Mouse (Mus musculus): Measurements from ENCODE around the gene Lrrc74b. TPM values are rescaled to one million over a fixed set of nuclear protein-coding genes. Genes with fewer than 3 reads are reported as not detected.
"Not testable (repeated sequence)": the region's sequence is repeated elsewhere in the genome, so short reads cannot be mapped to it uniquely, and the experiment has no call there.

Lrrc74b gene
- polyA plus RNA-seq, 1 experiment from 2014 or later: not detected

DNA sequence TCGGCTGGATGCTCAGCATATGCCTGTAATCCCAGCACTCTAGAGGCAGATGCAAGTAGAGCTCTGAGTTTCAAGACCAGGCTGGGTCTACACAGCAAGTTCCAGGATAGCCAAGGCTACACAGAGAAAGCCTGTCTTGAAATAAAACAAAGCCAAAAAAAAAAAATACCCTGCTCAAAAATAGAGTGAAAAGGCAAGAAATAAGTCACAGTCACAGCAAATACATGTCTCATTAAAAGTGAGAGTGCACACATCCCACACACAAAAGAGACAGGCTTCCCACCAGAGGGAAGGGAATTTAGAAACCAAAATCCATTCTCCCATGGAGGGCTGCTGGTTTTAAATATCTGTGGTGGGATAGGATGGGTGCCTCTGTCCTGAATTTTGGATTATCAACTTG, 2.5 kb upstream of the Lrrc74b start:
- WGBS: 4% methylated on average over 1 of the region's 1 CpGs
- H3K9me3 ChIP-seq: no peaks in the 10 kb centered on the region
- H3K9ac ChIP-seq: no peak overlapping the region

DNA sequence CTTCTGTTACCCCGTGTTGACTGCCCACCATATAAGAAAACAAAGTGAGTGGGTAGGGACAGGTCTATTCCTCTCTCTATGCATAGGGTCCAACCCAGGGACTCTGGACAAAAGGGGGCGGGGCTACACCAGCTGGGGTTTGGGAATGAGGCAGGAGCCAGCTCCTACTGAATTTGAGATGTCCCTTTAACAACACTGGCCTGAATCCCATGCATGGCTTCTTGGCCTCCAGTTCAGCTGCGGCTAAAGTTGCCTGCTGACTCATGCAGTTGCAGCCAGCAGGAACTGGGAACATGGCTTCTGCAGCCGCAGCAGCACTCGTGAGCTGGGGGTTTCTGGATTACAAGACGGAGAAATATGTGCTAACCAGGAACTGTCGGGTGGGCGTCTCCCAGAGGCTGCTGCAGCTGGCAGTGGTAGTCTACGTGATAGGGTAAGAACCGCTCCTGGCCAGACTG, 733 bp upstream of the Lrrc74b start, which contains the start of gene P2rx6:
TSS of gene P2rx6 (plus strand) at position 135 of the 458 bp plus-strand sequence.
- WGBS: 2% methylated on average over 10 of the region's 10 CpGs
- ATAC-seq (ENCODE audit: low FRiP score, low read depth): peak; percentile 64
- Histone ChIP-seq H3K4me3 (peak within 1 kb of the TSS; percentile 32), H3K9ac (peak within 1 kb of the TSS; percentile 56), H3K4me2 (replicated peaks) (peak within 1 kb of the TSS; percentile 63), H3K27me3 (peaks cover 35% of the 10 kb centered on the region), H3K4me1 (peaks cover 38% of the 10 kb centered on the region), H3K27ac (no peak within 1 kb of the TSS), H3K36me3 (no peaks in the 10 kb centered on the region), H3K9me3 (no peaks in the 10 kb centered on the region)

More for the DNA sequence above, 2.5 kb upstream of the Lrrc74b start:
- Histone ChIP-seq H3K4me3 (no peak overlapping the region), H3K36me3 (no peaks in the 10 kb centered on the region), H3K4me1 (peaks cover 32% of the 10 kb centered on the region), H3K27ac (no peak overlapping the region), H3K27me3 (peaks cover 45% of the 10 kb centered on the region), H3K4me2 (replicated peaks) (no peak overlapping the region)
- ATAC-seq (ENCODE audit: low FRiP score, low read depth): no peak

DNA sequence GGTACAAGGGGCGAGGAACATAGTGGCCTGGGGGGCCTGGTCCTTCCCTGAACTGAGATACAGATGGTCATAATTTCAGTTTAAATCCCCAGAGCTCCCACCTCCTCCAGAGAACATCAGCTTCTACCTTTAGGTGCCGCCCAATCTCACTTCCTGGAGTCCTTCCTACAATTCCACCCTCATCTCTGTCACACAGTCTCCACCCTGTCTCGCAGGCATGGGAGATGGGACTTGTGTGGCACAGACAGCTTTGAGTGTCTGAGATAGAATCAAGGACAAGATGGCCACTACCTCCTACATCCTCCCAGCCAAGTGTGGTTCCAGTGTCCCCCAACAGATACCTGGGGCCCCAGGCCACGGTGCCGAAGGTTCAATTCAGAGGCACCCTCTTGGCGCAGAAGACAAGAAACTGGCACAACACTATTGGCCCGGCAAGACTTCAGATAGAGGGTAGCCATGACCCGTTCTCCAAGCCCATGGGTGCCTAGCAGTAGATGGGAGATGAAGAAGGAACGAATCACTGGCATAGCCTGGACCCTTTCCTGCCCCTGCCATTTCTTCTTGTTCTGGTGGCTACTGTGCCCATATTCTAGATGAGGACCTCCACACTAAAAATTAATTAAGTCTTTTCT, 1.5 kb downstream of the Lrrc74b start:
- H3K27ac ChIP-seq: no peak overlapping the region
- ATAC-seq (ENCODE audit: low FRiP score, low read depth): no peak

DNA sequence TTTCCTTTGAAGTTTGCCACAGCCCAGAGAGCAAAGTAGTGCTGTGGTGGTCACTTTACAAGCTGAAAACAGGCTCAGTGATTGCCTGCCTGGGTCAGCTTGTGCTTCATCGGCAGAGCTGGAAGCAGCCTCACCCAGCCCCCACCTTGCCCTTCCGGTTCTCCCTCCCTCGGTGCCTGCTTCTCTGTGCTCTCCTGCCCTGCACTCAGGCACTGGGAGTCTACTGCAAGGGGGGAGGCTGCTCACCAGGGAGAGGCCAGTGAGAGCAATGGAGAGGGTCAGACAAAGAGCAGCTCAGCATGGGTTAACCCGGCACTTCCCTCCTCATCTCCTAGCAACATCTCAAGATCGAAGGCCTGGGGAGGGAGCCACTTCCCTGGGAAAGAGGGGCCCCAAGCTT, 2.2 kb downstream of the Lrrc74b start:
- H3K9ac ChIP-seq: no peak overlapping the region
- H3K27ac ChIP-seq: no peak overlapping the region
- H3K9me3 ChIP-seq: no peaks in the 10 kb centered on the region
- 2% methylated on average over 5 of the region's 5 CpGs for WGBS
- no peak overlapping the region for H3K4me3 ChIP-seq
- ATAC-seq (ENCODE audit: low FRiP score, low read depth): no peak
- H3K4me2 ChIP-seq (replicated peaks): peak overlapping the region; percentile 28; the same call in 1 of the 2 replicates
- H3K27me3 ChIP-seq: peaks cover 27% of the 10 kb centered on the region
- H3K4me1 ChIP-seq: peaks cover 51% of the 10 kb centered on the region
- no peaks in the 10 kb centered on the region for H3K36me3 ChIP-seq

More for the DNA sequence above, 1.5 kb downstream of the Lrrc74b start:
- Histone ChIP-seq H3K9me3 (no peaks in the 10 kb centered on the region), H3K9ac (no peak overlapping the region), H3K36me3 (no peaks in the 10 kb centered on the region), H3K4me3 (no peak overlapping the region), H3K27me3 (peaks cover 33% of the 10 kb centered on the region), H3K4me2 (replicated peaks) (no peak overlapping the region), H3K4me1 (peaks cover 44% of the 10 kb centered on the region)
- WGBS: 68% methylated on average over 9 of the region's 9 CpGs

DNA sequence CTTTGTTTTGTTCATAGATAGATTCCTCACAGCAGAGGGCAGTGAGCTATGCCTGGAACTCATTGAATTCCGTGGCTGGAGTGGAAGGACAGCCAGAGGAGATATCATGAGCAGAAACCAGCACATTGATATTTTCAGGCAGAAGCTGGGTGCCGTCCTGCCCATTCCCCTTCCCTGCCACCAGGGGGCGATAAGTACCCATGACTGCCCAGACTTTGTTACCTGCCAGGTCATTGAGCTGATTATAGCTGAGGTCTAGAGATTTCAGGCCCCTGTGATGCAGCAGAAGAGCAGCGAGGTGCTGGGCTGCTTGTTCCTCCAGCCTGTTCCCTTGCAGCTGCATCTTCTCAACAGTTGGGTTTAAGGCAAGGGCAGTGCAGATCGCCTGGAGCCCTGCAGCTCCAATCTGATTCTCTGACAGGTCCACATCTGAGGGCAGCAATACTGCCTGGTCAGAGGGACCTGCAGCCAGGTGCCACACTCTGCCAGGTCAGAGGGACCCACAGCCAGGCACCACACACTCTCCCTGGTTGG, 3.0 kb downstream of the Lrrc74b start:
- Histone ChIP-seq H3K9ac (0 out of 2 replicates have a peak overlapping the region, but pooled peaks have one; percentile 4), H3K4me3 (no peak overlapping the region), H3K4me1 (peaks cover 59% of the 10 kb centered on the region), H3K36me3 (no peaks in the 10 kb centered on the region), H3K27ac (no peak overlapping the region), H3K27me3 (peaks cover 21% of the 10 kb centered on the region), H3K4me2 (replicated peaks) (0 out of 2 replicates have a peak overlapping the region, but pooled peaks have one; percentile 2), H3K9me3 (no peaks in the 10 kb centered on the region)
- WGBS: 1% methylated on average over 5 of the region's 5 CpGs
- ATAC-seq (ENCODE audit: low FRiP score, low read depth): no peak

DNA sequence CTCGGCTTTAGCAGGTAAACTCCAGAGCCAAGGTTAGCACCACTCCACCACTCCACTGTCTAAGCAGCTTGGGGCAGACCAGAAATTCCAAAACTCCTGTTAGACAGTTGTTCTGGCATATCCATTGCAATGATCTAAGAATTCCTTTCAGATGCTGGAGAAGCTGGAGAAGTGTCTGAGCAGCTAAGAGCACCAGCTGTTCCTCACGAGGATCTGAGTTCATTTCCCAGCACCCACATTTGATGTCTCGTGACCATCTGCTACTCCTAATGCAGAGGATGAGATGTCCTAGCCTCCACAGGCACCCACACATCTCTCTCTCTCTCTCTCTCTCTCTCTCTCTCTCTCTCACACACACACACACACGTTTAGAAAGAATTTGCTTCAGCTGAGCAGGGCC, 4.1 kb downstream of the Lrrc74b start:
- H3K9ac ChIP-seq: no peak overlapping the region
- no peaks in the 10 kb centered on the region for H3K36me3 ChIP-seq
- 53% methylated on average over 4 of the region's 4 CpGs for WGBS
- H3K4me3 ChIP-seq: no peak overlapping the region
- H3K4me2 ChIP-seq (replicated peaks): no peak overlapping the region
- no peak for ATAC-seq (ENCODE audit: low FRiP score, low read depth)
- H3K27me3 ChIP-seq: peaks cover 10% of the 10 kb centered on the region
- H3K27ac ChIP-seq: no peak overlapping the region
- H3K9me3 ChIP-seq: no peaks in the 10 kb centered on the region
- H3K4me1 ChIP-seq: peaks cover 52% of the 10 kb centered on the region

DNA sequence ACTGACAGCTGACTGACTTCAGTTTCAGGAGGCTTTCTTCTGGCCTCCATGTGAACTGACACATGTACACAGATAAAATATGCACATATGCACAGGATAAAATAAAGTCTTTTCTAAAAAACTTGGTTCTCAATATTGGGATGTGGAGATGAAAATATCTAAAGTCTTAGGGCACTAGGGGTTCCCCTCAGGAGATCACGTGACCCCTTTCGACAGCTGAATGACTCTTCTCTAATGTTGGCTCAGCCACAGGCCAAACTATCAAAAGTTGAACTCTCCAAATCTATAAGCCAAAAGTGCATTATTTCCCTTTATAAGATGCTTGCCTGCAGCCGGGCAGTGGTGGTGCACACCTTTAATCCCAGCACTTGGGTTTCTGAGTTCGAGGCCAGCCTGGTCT, 4.9 kb downstream of the Lrrc74b start:
- no peak for ATAC-seq (ENCODE audit: low FRiP score, low read depth)
- H3K27ac ChIP-seq: no peak overlapping the region
- H3K9me3 ChIP-seq: no peaks in the 10 kb centered on the region
- H3K9ac ChIP-seq: no peak overlapping the region
- no peak overlapping the region for H3K4me2 ChIP-seq (replicated peaks)
- H3K4me1 ChIP-seq: peaks cover 45% of the 10 kb centered on the region
- 80% methylated on average over 4 of the region's 4 CpGs for WGBS
- H3K4me3 ChIP-seq: no peak overlapping the region
- H3K27me3 ChIP-seq: peaks cover 10% of the 10 kb centered on the region
- no peaks in the 10 kb centered on the region for H3K36me3 ChIP-seq

DNA sequence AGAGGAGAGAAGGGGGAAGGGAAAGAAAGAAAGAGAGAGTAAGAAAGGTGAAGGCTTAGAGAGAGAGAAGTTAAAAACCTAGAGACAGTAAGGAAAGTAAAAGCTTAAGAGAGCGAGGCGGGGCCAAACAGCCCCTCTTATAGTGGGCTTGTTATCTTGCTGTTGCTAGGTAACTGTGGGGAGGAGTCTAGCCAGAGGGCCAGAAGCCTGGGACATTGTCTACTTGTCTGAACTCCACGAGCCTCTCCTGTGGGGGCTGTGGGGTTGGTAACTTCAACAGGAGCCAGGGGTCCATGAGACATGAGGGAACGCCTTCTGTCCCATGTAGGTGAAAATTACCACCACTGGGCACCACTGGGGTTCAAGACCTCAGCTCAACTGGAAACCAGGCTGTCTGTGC, 6.3 kb downstream of the Lrrc74b start:
- 28% methylated on average over 4 of the region's 4 CpGs for WGBS

DNA sequence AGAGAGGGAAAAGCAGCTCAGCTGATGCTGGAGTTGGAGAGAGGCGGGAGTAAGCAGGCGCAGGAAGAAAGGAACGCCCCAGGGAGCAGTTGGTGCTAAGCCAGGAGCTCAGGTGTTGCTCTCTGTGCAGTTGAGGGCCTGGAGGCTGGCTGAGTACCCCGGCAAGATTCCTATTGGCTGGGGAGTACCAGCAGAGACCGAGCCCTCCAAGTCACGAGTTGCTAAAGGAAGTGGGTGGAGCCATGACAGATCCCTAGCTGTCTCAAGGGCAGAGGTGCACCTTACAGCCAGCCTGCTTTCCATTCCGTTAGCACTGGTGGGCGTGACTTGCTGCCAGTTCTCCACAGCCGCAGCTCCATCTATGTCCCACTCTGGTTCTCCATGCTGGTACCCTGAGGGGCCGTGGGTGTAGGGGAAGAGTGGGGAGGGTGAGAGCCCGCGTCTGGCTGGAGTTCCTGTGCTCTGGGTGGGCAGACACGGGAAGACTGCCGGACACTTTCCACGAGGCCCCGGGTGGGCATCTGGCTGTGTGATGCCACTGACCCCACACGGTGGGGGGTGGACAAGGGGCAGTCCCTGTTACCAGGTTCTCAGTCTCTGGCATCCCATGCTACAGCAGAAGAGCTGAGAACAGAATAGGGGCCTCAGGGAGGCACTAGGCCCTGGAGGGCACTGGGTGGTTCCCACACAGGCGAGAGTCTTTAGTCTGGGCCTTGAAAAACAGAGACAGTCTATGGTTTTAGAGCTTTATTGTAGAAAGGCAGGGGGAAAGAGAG, 6.9 kb downstream of the Lrrc74b start:
- Histone ChIP-seq H3K9ac (peak overlapping the region; percentile 48; the same call in 1 of the 2 replicates), H3K27ac (peak overlapping the region; percentile 78), H3K27me3 (no peaks in the 10 kb centered on the region; the same call in 1 of the 2 replicates), H3K36me3 (no peaks in the 10 kb centered on the region), H3K4me1 (peaks cover 32% of the 10 kb centered on the region), H3K9me3 (no peaks in the 10 kb centered on the region), H3K4me2 (replicated peaks) (peak overlapping the region; percentile 54), H3K4me3 (peak overlapping the region; percentile 22)
- peak; percentile 93 for ATAC-seq (ENCODE audit: low FRiP score, low read depth)
- 9% methylated on average over 18 of the region's 18 CpGs for WGBS

More for the DNA sequence above, 6.3 kb downstream of the Lrrc74b start:
- not testable (repeated sequence) for H3K4me3 ChIP-seq, H3K9me3 ChIP-seq, H3K9ac ChIP-seq, H3K36me3 ChIP-seq, H3K27me3 ChIP-seq
- Histone ChIP-seq H3K4me2 (replicated peaks) (peak overlapping the region; percentile 54), H3K27ac (peak overlapping the region; percentile 78; the same call in 1 of the 2 replicates), H3K4me1 (peaks cover 36% of the 10 kb centered on the region)
- 0 out of 2 replicates have a peak, but pooled peaks have one; percentile 28 for ATAC-seq (ENCODE audit: low FRiP score, low read depth)

DNA sequence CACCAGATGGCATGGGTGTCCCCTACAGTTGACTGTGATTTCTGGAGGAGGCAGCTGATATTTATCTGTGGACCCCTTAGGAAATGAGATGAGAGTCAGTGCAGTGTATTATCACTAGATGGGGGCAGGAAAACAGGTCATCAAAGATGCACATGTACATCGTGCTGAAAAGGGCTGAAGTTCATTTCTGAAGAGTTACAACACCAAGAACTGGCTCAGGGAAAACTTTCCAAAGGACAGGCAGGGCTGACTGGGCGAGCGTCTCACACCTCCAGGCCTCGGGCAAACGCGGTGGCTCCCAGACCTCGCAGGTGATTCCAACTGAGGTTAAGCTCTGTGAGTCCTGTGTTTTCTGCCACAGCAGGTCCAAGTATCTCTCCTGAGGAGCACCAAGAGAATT, 8.2 kb downstream of the Lrrc74b start:
- 75% methylated on average over 7 of the region's 7 CpGs for WGBS
- H3K36me3 ChIP-seq: no peaks in the 10 kb centered on the region
- H3K27ac ChIP-seq: no peak overlapping the region
- 0 out of 2 replicates have a peak, but pooled peaks cover under 1% of the 10 kb centered on the region for H3K9me3 ChIP-seq
- ATAC-seq (ENCODE audit: low FRiP score, low read depth): no peak
- no peak overlapping the region for H3K9ac ChIP-seq
- H3K4me1 ChIP-seq: peaks cover 21% of the 10 kb centered on the region
- no peaks in the 10 kb centered on the region; the same call in 1 of the 2 replicates for H3K27me3 ChIP-seq
- H3K4me2 ChIP-seq (replicated peaks): no peak overlapping the region
- H3K4me3 ChIP-seq: no peak overlapping the region

DNA sequence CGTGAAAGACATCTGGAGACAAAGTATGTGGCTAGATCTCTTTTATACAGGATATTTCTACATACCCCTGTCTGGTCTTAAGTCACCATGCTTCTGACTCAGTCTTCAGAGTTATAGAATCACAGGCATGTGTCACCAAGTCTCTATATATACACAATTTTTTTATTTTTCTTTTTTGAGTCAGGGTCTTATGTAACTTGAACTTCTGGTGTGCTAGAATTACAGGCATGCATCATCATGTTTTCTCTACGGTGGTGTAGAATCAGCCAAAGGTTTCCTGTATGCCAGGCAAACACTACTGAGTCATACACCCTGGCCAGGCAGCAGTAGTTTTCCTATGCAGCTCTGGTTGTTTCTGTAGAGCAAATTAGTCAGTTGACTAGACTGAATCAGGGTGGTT, 18.4 kb downstream of the Lrrc74b start:
- no peak overlapping the region for H3K4me3 ChIP-seq
- H3K4me2 ChIP-seq (replicated peaks): no peak overlapping the region
- H3K36me3 ChIP-seq: no peaks in the 10 kb centered on the region
- no peak overlapping the region for H3K27ac ChIP-seq
- H3K4me1 ChIP-seq: no peaks in the 10 kb centered on the region
- H3K9me3 ChIP-seq: 0 out of 2 replicates have a peak, but pooled peaks cover 1% of the 10 kb centered on the region
- H3K9ac ChIP-seq: no peak overlapping the region
- no peak for ATAC-seq (ENCODE audit: low FRiP score, low read depth)
- 63% methylated on average over 2 of the region's 2 CpGs for WGBS
- H3K27me3 ChIP-seq: peaks cover 9% of the 10 kb centered on the region

DNA sequence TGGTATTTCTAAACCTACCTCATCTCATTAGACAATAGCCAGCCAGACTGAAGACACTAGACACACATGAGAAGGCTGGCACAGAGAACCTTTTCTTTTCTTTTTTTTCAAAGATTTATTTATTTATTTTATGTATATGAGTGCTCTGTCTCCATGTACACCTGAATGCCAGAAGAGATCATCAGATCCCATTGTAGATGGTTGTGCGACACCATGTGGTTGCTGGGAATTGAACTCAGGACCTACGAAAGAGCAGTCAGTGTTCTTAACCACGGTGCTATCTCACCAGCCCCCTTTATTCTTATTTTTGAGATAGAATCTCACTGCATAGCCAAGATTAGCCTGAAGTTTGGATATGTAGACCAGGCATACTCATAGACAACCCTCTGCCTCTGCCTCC, 24.5 kb downstream of the Lrrc74b start:
- Histone ChIP-seq H3K9ac (no peak overlapping the region), H3K4me2 (replicated peaks) (no peak overlapping the region), H3K4me3 (no peak overlapping the region), H3K9me3 (no peaks in the 10 kb centered on the region), H3K27me3 (peaks cover 9% of the 10 kb centered on the region), H3K36me3 (no peaks in the 10 kb centered on the region), H3K27ac (no peak overlapping the region), H3K4me1 (peaks cover 7% of the 10 kb centered on the region)
- no peak for ATAC-seq (ENCODE audit: low FRiP score, low read depth)
- WGBS: 93% methylated on average over 3 of the region's 3 CpGs

All from limb, embryonic 13.5 days (tissue).